Mouse (Mus musculus): ENCODE measurements around the gene Eme2.
A peak's percentile ranks its signal among the peaks of the same experiment; 100 is the strongest.

Eme2 gene

GRCm38 (mm10) chr17:24894995-24895547 is at the start of gene Eme2, which contains the start of gene Mrps34:
TSS of gene Eme2 (minus strand) at chr17:24895087.
TSS of gene Mrps34 (plus strand) at chr17:24895116.
- DNase-seq (ENCODE audit: low spot score in 2 of 2), result peak; percentile 48 to 64

- peak in 1 of 2 experiments; percentile 20 for DNase-seq (ENCODE audit: low spot score in 2 of 2)
These were observed 48.7 kb upstream of the Eme2 start for GRCm38 (mm10) chr17:24943589-24943988.

GRCm38 (mm10) chr17:24943036-24943435 is 48.1 kb upstream of the Eme2 start:
- no peak for DNase-seq (ENCODE audit: low spot score in 2 of 2)

- DNase-seq (ENCODE audit: low spot score in 2 of 2), result peak; percentile 36 to 51
These were observed 47.6 kb upstream of the Eme2 start for GRCm38 (mm10) chr17:24942453-24942852.

GRCm38 (mm10) chr17:24937266-24937665 is 42.4 kb upstream of the Eme2 start:
- DNase-seq (ENCODE audit: low spot score in 2 of 2), result no peak

GRCm38 (mm10) chr17:24936259-24937237 is 41.7 kb upstream of the Eme2 start, which contains the start of gene Mapk8ip3:
TSS of gene Mapk8ip3 (minus strand) at chr17:24936977.
- peak; percentile 89 to 92 for DNase-seq (ENCODE audit: low spot score in 2 of 2)

- no peak for DNase-seq (ENCODE audit: low spot score in 2 of 2)
These were observed 40.8 kb upstream of the Eme2 start for GRCm38 (mm10) chr17:24935666-24936065.

- DNase-seq (ENCODE audit: low spot score in 2 of 2), result no peak
These were observed 40.0 kb upstream of the Eme2 start for GRCm38 (mm10) chr17:24934926-24935325.

- DNase-seq (ENCODE audit: low spot score in 2 of 2), result no peak
These were observed 38.3 kb upstream of the Eme2 start for GRCm38 (mm10) chr17:24933163-24933562.

GRCm38 (mm10) chr17:24932431-24932830 is 37.5 kb upstream of the Eme2 start:
- no peak for DNase-seq (ENCODE audit: low spot score in 2 of 2)

GRCm38 (mm10) chr17:24929506-24929905 is 34.6 kb upstream of the Eme2 start:
- no peak for DNase-seq (ENCODE audit: low spot score in 2 of 2)

GRCm38 (mm10) chr17:24923246-24923645 is 28.4 kb upstream of the Eme2 start:
- no peak for DNase-seq (ENCODE audit: low spot score in 2 of 2)

GRCm38 (mm10) chr17:24913984-24914383 is 19.1 kb upstream of the Eme2 start:
- DNase-seq (ENCODE audit: low spot score in 2 of 2), result no peak

- no peak for DNase-seq (ENCODE audit: low spot score in 2 of 2)
These were observed 12.7 kb upstream of the Eme2 start for GRCm38 (mm10) chr17:24907591-24907990.

- no peak for DNase-seq (ENCODE audit: low spot score in 2 of 2)
These were observed 8.9 kb upstream of the Eme2 start for GRCm38 (mm10) chr17:24903767-24904166.

- no peak for DNase-seq (ENCODE audit: low spot score in 2 of 2)
These were observed 8.0 kb upstream of the Eme2 start for GRCm38 (mm10) chr17:24902671-24903474.

- DNase-seq (ENCODE audit: low spot score in 2 of 2), result no peak
These were observed 7.2 kb upstream of the Eme2 start for GRCm38 (mm10) chr17:24902124-24902523.

GRCm38 (mm10) chr17:24900014-24900413 is 5.1 kb upstream of the Eme2 start:
- DNase-seq (ENCODE audit: low spot score in 2 of 2), result no peak

GRCm38 (mm10) chr17:24899153-24899552 is 4.3 kb upstream of the Eme2 start:
- no peak for DNase-seq (ENCODE audit: low spot score in 2 of 2)

- DNase-seq (ENCODE audit: low spot score in 2 of 2), result no peak
These were observed 3.4 kb upstream of the Eme2 start for GRCm38 (mm10) chr17:24898041-24898854.

- no peak for DNase-seq (ENCODE audit: low spot score in 2 of 2)
These were observed 2.7 kb upstream of the Eme2 start for GRCm38 (mm10) chr17:24897600-24897999.

All from natural killer cell, adult 2 months (primary cell).